Mouse (Mus musculus): ENCODE measurements around the gene Atp13a3.
"Not testable (repeated sequence)": the region's sequence is repeated elsewhere in the genome, so short reads cannot be mapped to it uniquely, and the experiment has no call there.

Atp13a3 gene

DNA sequence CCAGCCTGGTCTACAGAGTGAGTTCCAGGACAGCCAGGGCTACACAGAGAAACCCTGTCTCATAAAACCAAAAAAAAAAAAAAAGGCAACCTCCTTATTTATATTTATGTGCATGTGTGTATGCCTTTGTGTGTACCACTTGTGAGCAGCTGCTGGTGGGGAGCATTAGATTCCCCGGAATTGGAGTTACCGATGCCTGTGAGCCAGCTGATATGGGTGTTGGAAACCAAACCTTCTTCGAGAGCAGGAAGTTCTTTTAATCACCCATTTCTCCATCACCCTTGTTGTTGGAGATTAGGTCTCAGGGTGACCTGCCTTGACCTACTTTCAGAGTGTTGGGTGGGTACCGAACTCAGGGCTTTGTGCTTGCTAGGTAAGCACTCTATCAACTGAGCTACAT is 5.1 kb upstream of the Atp13a3 start:
- DNase-seq, result no peak

DNA sequence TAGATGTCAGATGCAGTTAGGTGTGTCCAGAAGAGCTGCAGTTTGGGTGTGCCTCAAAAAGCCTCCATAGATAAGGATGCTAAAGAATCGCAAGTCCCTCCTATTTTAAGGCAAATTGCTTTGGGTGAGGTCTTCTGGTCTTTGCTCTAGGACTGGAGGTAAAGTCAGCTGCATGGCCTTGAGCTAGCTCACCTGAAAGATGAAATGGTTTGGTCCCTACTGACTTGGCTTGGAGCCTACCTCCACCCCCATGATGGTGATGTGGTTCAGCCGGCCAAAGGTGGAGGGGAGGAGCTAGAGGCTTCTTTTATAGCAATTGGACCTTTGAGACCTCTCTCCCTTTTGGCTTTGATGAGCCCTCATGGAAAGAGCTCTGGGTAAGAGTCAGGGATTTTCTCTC is 1.7 kb upstream of the Atp13a3 start:
- DNase-seq, result peak; percentile 36

DNA sequence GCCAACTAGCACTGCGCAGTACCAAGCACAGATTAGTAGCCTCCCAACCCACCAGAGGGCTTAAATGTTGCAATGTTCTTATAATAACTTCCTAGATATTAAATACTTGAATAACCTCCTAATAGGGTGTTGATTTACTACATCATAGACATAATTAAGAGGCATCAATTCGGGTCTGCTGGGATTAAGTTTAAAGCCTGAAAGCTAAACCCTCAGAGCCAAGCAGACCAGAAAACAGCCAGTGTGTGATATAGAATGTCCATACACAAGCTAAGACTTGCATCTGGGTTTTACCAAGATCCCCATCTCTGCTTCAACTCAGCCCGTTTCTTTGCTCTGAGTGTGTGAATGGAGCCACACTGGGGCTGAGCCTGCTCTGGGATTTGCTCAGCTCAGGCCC is 2.2 kb downstream of the Atp13a3 start:
- no peak for DNase-seq

DNA sequence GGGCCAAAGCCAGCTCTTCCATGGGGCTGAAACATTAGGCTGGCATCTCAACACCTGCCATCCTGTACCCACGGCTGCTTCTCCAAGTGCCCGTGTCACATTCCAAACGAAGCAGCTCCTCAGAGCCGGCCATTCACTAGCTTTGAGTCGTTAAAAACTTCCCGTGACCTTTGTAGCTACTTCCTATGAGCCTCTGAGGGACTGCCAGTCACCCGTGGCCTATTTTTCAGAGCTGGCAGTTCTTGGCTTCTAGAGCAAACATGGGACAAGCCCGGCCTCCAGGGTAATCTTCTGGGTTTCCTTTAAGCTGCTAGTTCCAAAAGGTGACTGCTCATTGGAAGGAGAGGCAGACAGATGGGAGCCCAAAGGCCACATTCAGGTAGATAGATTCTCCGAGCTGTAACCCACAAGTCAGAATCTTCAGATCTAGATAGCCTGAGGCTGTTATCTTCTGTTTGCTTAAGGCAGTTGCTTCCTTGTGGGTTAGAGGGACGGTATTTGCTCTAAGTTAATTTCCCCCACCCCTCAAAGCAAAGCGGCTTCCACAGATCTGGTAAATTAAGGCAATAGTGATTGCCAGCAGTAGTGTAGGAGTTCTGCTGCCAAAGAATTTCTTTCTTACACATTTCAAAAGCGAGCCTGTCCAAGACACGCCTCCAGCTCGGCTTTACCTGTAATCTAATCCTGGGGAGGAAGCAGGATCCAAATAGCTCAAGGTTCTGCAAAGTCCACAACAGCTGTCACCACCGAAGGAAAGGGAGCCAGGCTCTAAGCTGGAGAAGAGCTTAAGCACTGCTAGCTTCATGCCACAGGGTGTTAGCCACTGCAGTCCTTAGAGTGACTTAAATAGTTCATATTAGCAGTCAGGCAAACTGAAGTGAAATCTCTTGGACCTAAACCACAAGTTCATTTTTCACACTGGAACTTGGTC is 8.4 kb downstream of the Atp13a3 start:
- peak; percentile 49 for DNase-seq

DNA sequence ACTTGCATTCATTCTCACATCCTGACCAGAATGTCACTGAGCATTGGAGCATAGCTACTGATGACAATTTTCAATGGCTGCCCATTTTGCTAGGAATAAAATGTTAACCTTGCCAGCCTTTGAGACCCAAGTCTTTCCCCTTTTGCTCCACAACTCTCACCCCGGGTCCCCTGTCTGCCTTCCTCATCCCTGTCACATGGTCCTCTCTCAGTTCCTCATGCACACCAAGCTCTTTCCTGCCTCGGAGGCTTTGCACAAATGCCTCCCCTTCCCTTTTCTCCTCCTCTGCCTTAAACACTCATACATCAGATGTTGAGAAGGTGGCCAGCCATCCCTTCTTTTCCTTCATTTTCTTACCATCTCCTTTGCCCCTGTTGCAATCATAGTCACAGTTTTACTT is 10.6 kb downstream of the Atp13a3 start:
- no peak for DNase-seq

DNA sequence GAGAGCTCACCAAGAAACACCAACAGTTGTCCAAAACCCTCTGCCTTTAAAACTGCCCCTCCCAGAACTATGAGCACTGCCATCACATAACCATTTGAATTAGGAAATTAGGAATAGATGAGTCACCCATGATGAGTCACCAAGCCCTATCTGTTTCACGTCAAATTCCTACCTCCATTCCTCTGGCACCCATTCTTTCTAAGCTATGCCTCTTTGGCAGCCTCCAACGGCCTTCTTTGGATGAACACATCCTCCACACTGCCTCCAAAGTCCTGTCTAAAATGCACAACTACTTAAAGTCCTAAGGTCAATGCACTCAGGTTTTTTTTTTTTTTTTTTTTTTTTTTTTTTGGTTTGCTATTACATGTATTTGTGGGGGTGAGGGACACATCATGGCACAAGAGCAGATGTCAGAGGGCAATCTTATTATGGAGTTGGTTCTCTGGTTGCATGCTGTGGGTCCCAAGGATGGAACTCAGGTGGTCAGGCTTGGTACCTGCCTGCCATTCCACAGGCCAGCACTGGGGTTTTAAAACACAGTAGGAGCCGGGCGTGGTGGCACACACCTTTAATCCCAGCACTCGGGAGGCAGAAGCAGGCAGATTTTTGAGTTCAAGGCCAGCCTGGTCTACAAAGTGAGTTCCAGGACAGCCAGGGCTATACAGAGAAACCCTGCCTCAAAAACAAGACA is 15.0 kb downstream of the Atp13a3 start:
- DNase-seq, result peak; percentile 19

DNA sequence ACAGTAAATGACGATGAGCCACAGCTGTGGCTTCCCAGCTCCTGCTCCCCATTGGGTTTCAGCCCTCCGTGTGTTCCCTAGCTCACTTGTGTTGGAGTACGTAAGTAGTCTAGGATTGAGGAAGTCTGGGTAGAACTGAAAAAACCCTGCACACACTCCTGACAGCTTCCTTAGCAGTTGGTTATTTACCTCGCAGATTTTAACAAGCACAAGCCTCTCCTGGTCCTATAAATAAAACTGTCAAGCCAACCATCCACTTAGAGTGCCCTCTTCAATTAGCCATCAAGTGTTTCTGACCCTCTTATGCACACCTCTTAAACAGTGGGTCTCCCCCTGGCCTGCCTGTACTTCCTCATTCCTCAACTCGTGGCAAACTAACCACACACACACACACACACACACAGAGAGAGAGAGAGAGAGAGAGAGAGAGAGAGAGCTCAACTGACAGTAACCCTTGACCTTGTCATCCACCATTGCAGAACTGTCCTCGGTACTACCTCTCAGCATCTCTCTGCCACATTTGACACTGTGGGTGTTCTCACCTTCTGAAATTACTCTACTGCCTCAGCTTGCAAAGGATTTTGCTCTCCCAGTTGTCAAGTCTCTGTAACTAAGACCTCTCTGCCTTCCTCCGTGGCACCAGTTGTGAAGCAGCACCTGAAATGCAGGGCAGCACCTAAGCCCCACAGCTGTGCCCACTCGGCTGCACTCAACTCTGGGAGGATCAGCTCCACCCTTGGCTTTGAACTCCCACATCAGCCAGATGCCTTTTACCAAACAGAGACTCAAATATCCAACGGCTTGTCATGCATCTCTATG is 15.7 kb downstream of the Atp13a3 start:
- DNase-seq, result no peak

DNA sequence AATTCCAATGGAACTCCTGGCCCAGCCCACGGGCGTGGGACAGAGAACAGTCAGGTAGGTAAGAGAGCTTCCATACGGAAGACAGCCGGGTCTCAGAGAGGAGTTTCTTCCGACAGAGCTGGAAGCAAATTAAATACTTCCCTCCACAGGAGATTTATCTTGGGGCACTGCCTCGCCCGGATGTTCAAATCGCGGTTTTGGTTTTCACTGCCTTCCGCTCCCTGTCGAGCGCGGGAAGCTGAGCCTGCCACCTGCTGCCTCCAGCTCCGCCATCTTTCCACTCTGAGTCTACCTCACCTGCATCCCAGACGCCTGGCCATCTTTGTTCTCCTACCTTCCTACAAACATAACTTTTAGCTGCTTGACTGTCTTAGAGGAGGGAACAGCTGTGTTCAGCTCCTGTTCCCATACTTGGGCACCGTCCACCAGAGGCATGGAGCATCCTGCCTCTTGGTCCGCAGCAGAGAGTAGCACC is 16.5 kb downstream of the Atp13a3 start:
- DNase-seq, result peak; percentile 34

DNA sequence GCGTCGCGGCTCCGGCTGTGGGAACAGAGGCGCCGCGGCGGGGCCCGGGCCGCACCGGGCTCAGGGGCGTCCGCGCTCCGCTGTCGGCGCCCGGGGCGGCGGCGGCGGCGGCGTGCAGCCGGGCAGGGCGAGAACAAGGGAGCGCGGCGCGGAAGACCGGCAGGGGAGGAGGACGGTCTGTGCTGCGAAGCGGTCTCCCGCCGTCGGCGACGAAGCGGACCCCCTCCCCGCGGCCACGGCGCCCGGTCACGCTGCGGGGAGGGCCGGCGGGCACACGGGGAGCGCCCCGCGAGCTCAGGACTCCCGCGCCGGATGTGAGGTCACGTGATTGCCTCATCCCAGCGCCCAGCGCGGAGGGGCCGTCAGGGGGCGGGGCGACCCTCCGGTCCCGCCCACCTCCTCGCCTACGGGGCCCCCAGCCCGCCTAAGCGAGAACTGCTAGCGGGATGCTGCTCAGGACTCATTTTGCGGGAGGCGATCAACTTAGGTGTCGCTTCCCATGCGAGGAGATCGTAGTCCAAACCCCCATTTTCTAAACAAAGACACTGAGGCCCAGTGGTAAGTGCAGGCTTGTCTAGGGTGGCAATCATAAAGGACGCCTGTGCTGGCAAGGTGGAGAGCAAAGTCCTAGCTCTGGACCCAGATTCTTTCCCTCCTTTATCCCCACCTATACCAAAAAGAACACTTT is 17.1 kb downstream of the Atp13a3 start:
- peak; percentile 94 for DNase-seq

DNA sequence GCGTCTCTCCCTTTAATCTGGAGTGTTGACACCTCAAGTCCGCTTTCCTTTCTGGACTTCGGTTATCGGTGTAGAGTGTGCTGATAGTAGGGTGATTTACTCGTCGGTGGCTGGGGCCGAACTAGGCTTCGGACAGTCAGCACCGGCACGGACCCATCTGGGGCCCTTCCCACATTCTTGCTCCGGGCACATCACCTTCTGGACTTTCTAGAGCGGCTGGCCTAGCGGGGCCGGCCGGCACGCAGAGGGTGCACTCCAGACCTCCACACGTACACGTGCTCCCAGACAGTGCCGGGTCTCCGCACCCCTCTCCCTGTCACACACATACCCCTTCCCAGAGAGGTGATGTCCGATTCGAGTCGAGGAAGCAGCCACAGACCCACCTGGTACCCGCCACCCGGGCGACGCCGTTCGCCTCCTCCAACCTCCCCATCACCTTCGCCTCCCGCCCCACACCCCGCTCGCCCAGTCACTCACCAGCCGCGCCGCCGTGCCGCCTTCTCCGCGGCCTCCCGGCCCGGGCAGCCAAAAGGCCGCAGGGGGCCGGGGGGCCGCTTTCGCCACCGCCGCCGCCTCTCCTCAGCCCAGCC is 17.8 kb downstream of the Atp13a3 start:
- DNase-seq, result peak; percentile 39

DNA sequence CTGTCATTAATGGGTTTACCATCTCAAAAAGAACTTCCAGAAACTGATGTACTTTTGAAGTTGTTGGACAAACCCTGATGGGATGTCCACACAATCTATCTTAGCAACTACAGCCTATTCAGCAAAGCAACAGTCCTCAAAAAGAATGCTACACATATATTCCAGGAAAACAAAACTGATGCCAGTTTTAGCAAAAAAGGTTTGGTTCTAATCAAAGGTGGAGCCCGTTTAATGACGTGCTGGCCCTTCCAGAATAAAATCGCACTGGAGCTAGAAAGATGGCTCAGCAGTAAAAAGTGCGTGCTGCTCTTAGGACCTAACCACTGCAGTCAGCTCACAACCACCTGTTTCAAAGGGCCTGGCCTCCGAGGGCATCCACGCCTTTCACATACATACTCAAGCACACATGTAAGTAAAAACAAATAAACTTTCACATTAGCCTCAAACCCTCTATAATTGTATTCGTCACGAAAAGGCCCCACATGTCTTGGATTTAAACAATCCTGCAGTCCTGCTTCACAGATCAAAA is 18.8 kb downstream of the Atp13a3 start:
- DNase-seq, result no peak

DNA sequence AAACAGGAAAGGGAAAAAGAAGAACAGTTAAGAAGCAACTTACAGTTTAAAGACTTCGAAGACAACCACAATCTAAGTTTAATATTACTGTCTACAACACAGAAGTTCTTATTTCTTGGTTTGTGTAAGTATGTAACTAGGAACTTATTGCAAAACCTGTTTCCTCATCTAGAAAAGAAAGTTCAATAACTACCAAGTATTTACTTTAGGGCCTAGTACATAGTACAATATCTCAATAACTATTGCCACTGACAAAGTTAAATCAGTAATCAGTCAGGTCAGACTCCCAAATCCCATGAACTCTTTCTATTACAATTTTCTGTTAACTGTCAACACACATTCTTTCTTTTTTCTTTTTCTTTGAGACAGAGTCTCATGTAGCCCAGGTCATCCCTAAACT is 20.2 kb downstream of the Atp13a3 start:
- no peak for DNase-seq

DNA sequence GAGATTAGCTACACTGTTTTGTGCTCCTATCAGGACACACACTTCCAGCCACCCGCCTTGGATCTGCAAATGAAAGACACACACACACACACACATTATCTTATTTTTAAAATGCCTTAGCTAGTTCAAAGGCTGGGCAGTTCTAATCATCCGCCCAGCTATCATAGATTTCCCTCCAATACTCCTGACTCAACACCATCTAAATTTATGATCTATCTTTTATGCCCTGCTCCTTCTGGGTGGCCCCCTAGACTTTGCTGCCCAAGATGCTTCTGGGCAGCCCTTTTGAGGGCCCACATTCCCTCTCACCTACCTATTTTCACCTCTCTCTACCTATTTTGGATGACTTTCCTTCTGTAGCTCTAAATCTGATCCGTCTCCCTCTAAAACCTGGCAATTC is 29.5 kb downstream of the Atp13a3 start:
- no peak for DNase-seq

DNA sequence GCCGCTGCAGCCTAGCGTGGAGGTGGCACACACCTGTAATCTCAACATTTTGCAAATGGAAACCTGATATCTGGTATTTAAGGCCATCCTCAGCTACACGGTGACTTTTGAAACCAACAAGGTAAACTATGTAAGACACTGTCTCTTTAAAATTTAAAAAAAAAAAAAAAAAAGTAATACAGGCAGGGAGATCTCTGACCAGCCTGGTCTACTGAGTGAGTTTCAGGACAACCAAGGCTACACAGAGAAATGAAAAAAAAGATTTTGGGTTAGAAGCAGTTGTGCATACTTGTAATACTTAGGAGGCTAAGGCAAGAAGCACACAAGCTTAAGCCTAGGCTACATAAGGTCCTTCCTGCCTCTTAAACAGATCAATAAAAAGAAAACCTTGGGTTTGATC is 30.8 kb downstream of the Atp13a3 start:
- DNase-seq, result no peak

DNA sequence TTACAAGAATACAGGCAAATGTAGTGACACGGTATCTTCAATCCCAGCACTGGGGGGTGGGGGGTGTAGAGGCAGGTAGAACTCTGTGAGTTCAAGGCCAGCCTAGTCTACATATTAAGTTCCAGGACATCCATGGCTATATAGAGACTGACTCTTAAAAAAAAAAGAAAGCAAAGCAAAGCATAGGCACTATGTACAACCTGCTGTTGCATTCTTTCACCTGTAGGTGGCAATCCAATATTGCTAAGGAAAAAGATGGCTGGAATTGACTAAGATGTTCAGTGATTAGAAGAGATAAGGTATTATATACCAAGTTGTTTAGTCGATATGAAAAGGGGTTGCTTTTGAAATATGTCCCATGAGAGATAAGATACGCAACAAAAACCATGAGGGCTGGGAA is 31.5 kb downstream of the Atp13a3 start:
- peak; percentile 73 for DNase-seq

DNA sequence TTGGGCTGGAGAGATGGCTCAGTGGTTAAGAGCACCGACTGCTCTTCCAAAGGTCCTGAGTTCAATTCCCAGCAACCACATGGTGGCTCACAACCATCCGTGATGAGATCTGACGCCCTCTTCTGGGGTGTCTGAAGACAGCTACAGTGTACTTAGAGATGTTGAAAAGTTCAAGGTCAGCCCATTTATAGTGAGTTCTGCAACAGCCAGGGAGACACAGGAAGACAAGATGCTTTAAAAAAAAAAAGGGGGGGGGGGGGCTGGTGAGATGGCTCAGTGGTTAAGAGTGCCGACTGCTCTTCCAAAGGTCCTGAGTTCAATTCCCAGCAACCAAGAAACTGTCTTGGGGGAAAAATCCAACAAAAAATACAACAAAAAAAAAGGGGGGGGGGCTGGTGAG is 32.5 kb downstream of the Atp13a3 start:
- not testable (repeated sequence) for DNase-seq

DNA sequence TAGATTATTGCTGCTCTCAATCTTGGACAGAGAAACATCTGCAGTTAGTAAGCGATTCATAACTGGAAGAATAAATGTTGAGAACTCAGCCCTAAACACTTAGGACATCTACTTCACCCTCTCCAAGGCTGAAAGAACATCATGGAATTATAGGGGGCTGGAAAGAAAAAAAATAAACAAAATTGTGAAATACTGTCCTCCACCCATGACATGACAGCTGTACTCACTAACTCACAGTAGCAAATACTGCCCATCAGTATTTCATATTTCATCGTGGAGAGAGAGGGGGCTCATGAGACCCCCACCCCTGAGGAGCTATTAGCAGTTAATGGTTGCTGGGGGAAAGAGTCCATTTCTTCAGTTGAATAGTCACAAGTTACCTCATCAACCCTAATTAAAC is 38.4 kb downstream of the Atp13a3 start:
- no peak for DNase-seq

DNA sequence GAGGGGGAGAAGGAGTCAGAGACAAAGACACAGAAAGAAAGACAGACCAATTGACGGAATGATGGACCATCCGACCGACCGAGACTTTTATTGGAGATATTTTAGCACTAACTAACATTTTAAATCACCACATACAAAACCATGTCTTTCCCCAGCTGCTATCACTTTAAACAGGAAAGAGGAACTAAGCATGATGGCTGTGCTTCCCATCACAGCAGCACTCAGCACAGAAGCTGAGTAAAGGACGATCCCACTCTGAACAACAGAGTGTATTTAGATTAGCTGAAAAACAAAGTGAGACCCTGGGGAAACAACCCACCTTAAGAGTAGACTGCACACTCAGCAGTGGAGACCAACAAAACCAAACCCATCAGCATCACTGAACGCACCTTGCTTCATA is 41.2 kb downstream of the Atp13a3 start:
- DNase-seq, result no peak

DNA sequence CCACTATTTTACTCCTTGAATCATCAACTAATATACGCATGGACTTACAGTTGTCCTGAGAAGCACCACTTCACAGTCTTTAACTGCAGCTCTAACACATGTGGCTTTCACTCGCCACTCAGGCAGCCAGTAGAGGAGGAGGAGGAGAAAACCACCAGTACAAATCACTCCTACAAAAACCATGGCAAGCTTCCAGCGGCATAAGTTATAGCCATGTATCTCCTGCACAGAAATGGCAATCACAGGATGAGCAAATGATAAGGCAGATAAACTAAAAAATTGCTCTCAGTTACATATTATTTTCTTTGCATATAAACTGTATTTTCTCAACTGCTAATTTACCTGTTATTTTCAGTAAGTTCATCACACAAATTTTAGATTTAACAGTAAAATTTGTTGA is 43.2 kb downstream of the Atp13a3 start:
- DNase-seq, result no peak

DNA sequence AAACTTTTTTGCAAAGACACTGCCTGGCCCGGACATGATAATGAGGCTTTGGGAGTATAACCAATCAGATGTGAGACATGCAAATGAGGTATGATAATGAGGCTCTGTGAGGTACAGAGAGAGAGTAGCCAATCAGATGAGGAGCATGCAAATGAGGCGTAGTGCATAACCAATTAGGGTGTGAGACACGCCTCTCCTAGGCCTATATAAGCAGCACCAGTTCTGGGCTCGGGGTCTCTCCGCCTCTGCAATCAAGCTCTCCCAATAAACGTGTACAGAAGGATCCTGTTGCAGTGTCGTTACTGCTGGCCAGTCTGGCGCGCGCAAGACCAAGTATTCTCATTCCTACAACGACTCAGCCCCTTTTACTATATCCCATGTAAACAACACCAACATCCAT is 52.3 kb downstream of the Atp13a3 start:
- DNase-seq, result not testable (repeated sequence)

DNA sequence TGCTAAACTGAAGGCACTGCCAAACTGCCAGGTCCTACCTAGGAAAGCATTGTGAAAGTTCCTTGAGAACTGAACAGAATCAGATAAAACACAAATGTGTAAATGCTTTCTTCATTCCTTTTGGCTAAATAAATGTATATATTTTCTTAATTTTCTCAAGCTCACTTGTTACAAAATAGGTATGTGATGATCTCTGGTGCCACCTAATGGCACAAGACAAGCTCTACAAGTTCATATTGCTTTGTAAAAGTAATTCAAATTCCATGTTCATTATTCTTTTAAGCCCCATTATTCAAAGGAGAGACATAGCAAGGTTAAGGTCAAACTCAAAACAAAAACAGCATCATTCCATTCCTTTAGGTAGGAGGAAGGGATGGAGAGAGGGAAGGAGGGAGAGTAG is 91.5 kb downstream of the Atp13a3 start:
- peak; percentile 10 for DNase-seq

DNA sequence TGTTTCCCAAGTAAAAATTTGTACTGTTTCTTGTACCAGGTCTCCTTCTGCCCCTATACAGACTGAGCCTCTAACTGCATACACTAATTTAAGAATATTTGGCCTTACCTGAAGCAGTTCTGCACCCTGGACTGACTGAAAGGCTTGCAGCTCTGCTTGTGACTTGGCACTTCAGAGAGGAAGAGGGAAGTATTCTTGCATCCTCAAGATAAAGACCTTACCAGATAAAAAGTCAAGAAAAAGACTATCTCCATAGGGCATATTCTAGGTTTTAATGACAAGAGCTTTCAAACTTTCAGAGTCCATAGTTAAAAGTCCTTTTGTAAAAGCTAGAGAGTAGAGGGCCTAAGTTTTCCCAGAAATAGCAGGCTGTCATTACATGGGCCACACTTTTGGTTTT is 95.1 kb downstream of the Atp13a3 start, which contains the start of gene Gp5:
Gene Gp5, minus strand, starts transcription at position 133 of the 400 bp plus-strand sequence.
- DNase-seq, result no peak

All from kidney, postnatal 14 days (tissue).